Mouse (Mus musculus) adrenal gland (tissue): ENCODE data around the gene Cyth4.

Source experiments
- intact Hi-C: fragments of 180-260 bp; cut with DNase I; formaldehyde crosslinking; loops from one replicate; pipeline ENCODE4 v1.15.1; 2025
- long read RNA-seq, 2 experiments: library from polyadenylated mRNA; unstranded; transcript quantifications; one replicate each; pipeline ENCODE4 v2.0.0; 2020; ENCODE audit warnings: borderline replicate concordance in 1 of 2; ENCODE audit not compliant: insufficient replicate concordance in 1 of 2

Gene Cyth4
- long read RNA-seq, experiment 1, transcript Cyth4-201 (13 exons, 2,791 nt): major isoform, 6 of 9 reads
- long read RNA-seq, experiment 1, partial matches to known transcripts: 2 of 9 reads
- long read RNA-seq, experiment 1, other reads (novel, unspliced or antisense): 0 of 9 reads
- long read RNA-seq, experiment 2, partial matches to known transcripts: 2 of 11 reads
- long read RNA-seq, experiment 2, other reads (novel, unspliced or antisense): 5 of 11 reads

- intact Hi-C loops: no loop called here
Measured at GRCm38 (mm10) chr15:78596914-78597313, at the start of gene Cyth4. TSS of gene Cyth4 (plus strand) at chr15:78597047.

- intact Hi-C loops: loop anchor here (10.0 kb wide), 1 partner anchor 193 kb away; no protein-coding TSS in a partner anchor
Measured at GRCm38 (mm10) chr15:78547415-78548335, 49.2 kb upstream of the Cyth4 start.

- intact Hi-C loops: loop anchor here (10.0 kb wide), 1 partner anchor 194 kb away; no protein-coding TSS in a partner anchor
Measured at GRCm38 (mm10) chr15:78548336-78548665, 48.5 kb upstream of the Cyth4 start.

GRCm38 (mm10) chr15:78548711-78549110 lies 48.1 kb upstream of the Cyth4 start:
- intact Hi-C loops: loop anchor here (10.0 kb wide), 1 partner anchor 194 kb away; no protein-coding TSS in a partner anchor

GRCm38 (mm10) chr15:78549189-78549734 lies 47.6 kb upstream of the Cyth4 start:
- intact Hi-C loops: loop anchor here (10.0 kb wide), 1 partner anchor 194 kb away; no protein-coding TSS in a partner anchor

- intact Hi-C loops: no loop called here
Measured at GRCm38 (mm10) chr15:78554545-78555313, 42.1 kb upstream of the Cyth4 start.

GRCm38 (mm10) chr15:78557693-78558535 lies 38.9 kb upstream of the Cyth4 start:
- intact Hi-C loops: no loop called here

GRCm38 (mm10) chr15:78559141-78559979 lies 37.5 kb upstream of the Cyth4 start:
- intact Hi-C loops: no loop called here

- intact Hi-C loops: no loop called here
Measured at GRCm38 (mm10) chr15:78563344-78563743, 33.5 kb upstream of the Cyth4 start.

- intact Hi-C loops: no loop called here
Measured at GRCm38 (mm10) chr15:78563937-78564336, 32.9 kb upstream of the Cyth4 start.

GRCm38 (mm10) chr15:78564764-78565435 lies 31.9 kb upstream of the Cyth4 start:
- intact Hi-C loops: no loop called here

GRCm38 (mm10) chr15:78567608-78568120 lies 29.2 kb upstream of the Cyth4 start:
- intact Hi-C loops: no loop called here

GRCm38 (mm10) chr15:78570170-78570569 lies 26.7 kb upstream of the Cyth4 start:
- intact Hi-C loops: no loop called here

GRCm38 (mm10) chr15:78571554-78572269 lies 25.1 kb upstream of the Cyth4 start:
- intact Hi-C loops: no loop called here

GRCm38 (mm10) chr15:78572270-78572600 lies 24.6 kb upstream of the Cyth4 start:
- intact Hi-C loops: no loop called here

GRCm38 (mm10) chr15:78572658-78573397 lies 24.0 kb upstream of the Cyth4 start, which contains the start of gene Rac2:
TSS of gene Rac2 (minus strand) at chr15:78572783.
- intact Hi-C loops: no loop called here

- intact Hi-C loops: no loop called here
Measured at GRCm38 (mm10) chr15:78576284-78576810, 20.5 kb upstream of the Cyth4 start.
